Mouse (Mus musculus): ENCODE data around the gene Olfr1198.

The Olfr1198 gene

GRCm38 (mm10) chr2:88751270-88751669 lies at the start of gene Olfr1198:
Olfr1198 (minus strand) TSS chr2:88751370.
- CTCF ChIA-PET: no interaction called here
- POLR2A ChIA-PET: no interaction called here

GRCm38 (mm10) chr2:88792736-88793135 lies 41.6 kb upstream of the Olfr1198 start, which contains the start of gene Olfr1201:
Olfr1201 (plus strand) TSS chr2:88793036.
- ChIA-PET CTCF (no interaction called here), POLR2A (no interaction called here)

GRCm38 (mm10) chr2:88770388-88770787 lies 19.2 kb upstream of the Olfr1198 start, which contains the start of gene Olfr1200:
Olfr1200 (minus strand) TSS chr2:88770488.
- ChIA-PET CTCF (no interaction called here), POLR2A (no interaction called here)

- CTCF ChIA-PET: no interaction called here
- POLR2A ChIA-PET: no interaction called here
Observed at GRCm38 (mm10) chr2:88760369-88760768, 9.2 kb upstream of the Olfr1198 start, which contains the start of gene Olfr1199. Olfr1199 (minus strand) TSS chr2:88760469.

GRCm38 (mm10) chr2:88743379-88743778 lies 7.8 kb downstream of the Olfr1198 start:
- POLR2A ChIA-PET: no interaction called here
- CTCF ChIA-PET: no interaction called here

- ChIA-PET POLR2A (no interaction called here), CTCF (no interaction called here)
Observed at GRCm38 (mm10) chr2:88732266-88732665, 18.9 kb downstream of the Olfr1198 start, which contains the start of gene Olfr1197. Olfr1197 (minus strand) TSS chr2:88732366.

- ChIA-PET POLR2A (no interaction called here), CTCF (no interaction called here)
Observed at GRCm38 (mm10) chr2:88704497-88704896, 46.7 kb downstream of the Olfr1198 start, which contains the start of gene Olfr1196. Olfr1196 (minus strand) TSS chr2:88704597.

Data from embryonic stem cell, embryonic (primary cell).